Mouse (Mus musculus) heart, embryonic 11.5 days (tissue): ENCODE measurements around the gene Nfix. TPM values are rescaled to one million over a fixed set of nuclear protein-coding genes. Genes with fewer than 3 reads are reported as not detected.

Experiments used
- ATAC-seq: fragments of 200-750 bp; cut with Nextera tagmentation; replicated peaks from 2 replicates; pipeline ENCODE4 v1.8.0; 2017; ENCODE audit warnings: moderate library complexity; ENCODE audit not compliant: insufficient number of reproducible peaks, low FRiP score, low TSS enrichment
- H3K27ac ChIP-seq: fragments of 300-500 bp; sonication (generic); 2 replicates; pipeline ENCODE4 v1.5.1; 2014; ENCODE audit warnings: mild to moderate bottlenecking, low read depth, low read length
- H3K27me3 ChIP-seq: fragments of 300-500 bp; sonication (generic); 2 replicates; pipeline ENCODE4 v1.6.1; 2014; ENCODE audit warnings: mild to moderate bottlenecking, low read length, mixed read lengths; ENCODE audit not compliant: control insufficient read depth, insufficient read depth
- H3K36me3 ChIP-seq: fragments of 300-500 bp; sonication (generic); 2 replicates; pipeline ENCODE4 v1.6.1; 2014; ENCODE audit warnings: mild to moderate bottlenecking, low read length, moderate library complexity, mixed read lengths; ENCODE audit not compliant: control insufficient read depth, insufficient read depth
- H3K4me1 ChIP-seq: fragments of 300-500 bp; sonication (generic); 2 replicates; pipeline ENCODE4 v1.6.1; 2014; ENCODE audit warnings: low read length; ENCODE audit not compliant: control insufficient read depth, insufficient read depth
- H3K4me2 ChIP-seq: fragments of 300-500 bp; sonication (generic); 2 replicates; pipeline ENCODE4 v1.6.1; 2014; ENCODE audit warnings: mild to moderate bottlenecking, moderate library complexity
- H3K4me3 ChIP-seq: fragments of 300-500 bp; sonication (generic); 2 replicates; pipeline ENCODE4 v1.5.1; 2014; ENCODE audit warnings: low read depth, low read length
- H3K9ac ChIP-seq: fragments of 300-500 bp; sonication (generic); 2 replicates; pipeline ENCODE4 v1.6.1; 2014; ENCODE audit warnings: mild to moderate bottlenecking, low read depth, low read length, moderate library complexity
- H3K9me3 ChIP-seq: fragments of 300-500 bp; sonication (generic); replicated peaks from 2 replicates; pipeline ENCODE4 v1.6.1; 2016; ENCODE audit warnings: low read length; ENCODE audit not compliant: control insufficient read depth
- WGBS: fragments of 180-500 bp; shearing (Covaris S2); extraction: QIAGEN DNeasy Blood & Tissue Kit; methylation state at CpG from one replicate; pipeline ENCODE4 v1.1.7; 2014; ENCODE audit not compliant: insufficient replicate concordance; 5-methylcytosine and 5-hydroxymethylcytosine counted together
- polyA plus RNA-seq: library from polyadenylated mRNA; unstranded; fragments of >200 nt; fragmentation: Nextera tagmentation; extraction: Ambion mirVana; gene quantifications from 2 replicates; pipeline ENCODE4 v1.2.1, GENCODE M21; 2014

Gene Nfix
- polyA plus RNA-seq, 1 experiment from 2014 or later, result 7.6 TPM

DNA sequence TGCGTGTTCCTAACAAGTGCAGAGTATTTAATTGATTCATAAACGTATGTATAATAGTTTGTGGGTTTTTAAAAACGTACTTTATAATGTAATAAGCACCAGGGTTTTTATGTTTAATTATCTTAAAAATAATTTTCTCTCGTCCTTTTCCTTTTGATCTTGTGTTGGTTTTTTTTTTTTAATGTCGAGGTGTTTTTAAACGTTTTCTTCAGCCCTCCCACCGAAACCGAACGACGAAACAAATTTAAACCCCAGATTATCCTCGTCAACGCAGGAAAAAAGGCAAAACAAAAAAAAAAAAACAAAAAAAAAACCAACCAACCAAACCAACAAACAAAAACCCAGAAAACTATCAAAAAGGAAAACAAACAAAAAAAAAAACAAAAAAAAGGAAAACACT is 94.2 kb downstream of the Nfix start:
- peaks cover 70% of the 10 kb centered on the region for H3K27me3 ChIP-seq
- H3K4me1 ChIP-seq, result peaks cover 52% of the 10 kb centered on the region
- peak overlapping the region; percentile 91 for H3K27ac ChIP-seq
- H3K36me3 ChIP-seq, result no peaks in the 10 kb centered on the region
- H3K9me3 ChIP-seq, result no peaks in the 10 kb centered on the region
- peak overlapping the region; percentile 79 for H3K4me2 ChIP-seq
- peak overlapping the region; percentile 51 for H3K4me3 ChIP-seq
- 3% methylated on average over 12 of the region's 12 CpGs for WGBS
- H3K9ac ChIP-seq, result peak overlapping the region; percentile 74
- ATAC-seq, result no peak

DNA sequence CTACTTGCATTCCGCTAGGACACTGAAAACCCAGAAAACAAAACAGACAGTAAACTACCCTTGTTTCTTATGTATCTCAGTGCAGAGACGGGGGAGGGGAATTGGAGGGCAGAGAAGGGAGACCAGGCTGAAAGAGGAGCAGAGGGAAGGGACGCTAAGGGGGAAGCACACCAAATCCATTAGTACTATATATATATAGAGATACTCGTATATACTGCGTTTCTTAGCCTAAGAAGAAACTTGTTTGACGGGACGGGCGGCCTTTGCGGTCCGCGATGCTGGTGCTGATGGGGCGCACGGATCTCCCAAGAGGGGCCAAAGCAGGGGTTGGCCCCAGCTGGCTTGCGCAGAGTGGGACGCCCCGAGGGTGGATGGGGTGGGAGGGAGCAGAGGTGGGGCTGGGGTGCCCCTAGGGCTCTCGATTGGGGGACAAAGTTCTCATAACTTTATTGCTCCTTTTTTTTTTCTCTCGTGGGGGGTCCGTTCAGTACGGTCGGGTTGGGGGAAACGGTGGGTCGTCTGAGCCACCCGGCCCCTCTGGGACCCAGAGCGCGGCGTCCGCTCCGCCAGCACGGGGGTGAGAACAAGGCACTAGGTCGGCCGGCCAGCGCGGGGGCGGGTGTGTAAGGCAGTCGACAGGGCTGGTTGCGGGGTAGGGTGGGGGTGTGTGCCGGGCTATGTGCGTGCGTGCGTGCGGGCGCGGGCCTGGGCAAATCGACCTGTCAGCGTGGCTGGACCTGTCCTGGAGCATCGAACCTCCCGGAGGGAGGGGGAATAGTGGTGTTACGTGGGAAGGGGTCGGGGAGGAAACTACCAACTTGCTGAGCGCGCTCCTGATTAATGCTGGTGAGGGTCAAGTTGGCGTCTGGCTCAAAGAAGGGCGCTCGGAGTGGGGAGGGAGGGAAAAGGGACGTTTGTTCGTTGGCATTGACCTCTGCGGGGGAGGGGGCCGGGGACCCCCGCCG is 95.0 kb downstream of the Nfix start:
- Histone ChIP-seq H3K9ac (peak overlapping the region; percentile 74), H3K27me3 (peaks cover 66% of the 10 kb centered on the region), H3K27ac (peak overlapping the region; percentile 91), H3K4me2 (peak overlapping the region; percentile 79), H3K4me1 (peaks cover 56% of the 10 kb centered on the region), H3K4me3 (peak overlapping the region; percentile 51), H3K36me3 (no peaks in the 10 kb centered on the region), H3K9me3 (no peaks in the 10 kb centered on the region)
- 2% methylated on average over 59 of the region's 61 CpGs for WGBS
- no peak for ATAC-seq

DNA sequence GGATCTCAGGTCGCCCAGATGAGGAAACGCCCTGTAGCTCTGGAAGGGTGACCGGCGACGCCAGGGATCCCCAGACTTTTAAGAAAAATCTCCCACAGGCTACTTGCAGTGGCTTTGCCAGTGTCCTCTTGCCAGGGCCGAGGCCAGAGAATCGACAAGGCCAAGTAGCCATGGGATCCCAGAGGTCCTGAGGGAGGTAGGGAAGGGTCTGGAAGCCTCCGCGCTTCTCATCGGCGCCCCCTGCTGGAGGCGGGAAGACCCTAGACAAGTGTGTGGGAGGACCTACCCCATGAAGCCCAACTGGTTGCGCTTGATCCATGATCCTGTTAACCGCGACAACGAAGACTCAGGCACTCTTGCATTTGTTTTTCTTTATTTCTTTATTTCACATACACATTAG is 95.8 kb downstream of the Nfix start:
- 0 out of 2 replicates have a peak, but pooled peaks have one; percentile 24 for ATAC-seq
- no peaks in the 10 kb centered on the region for H3K9me3 ChIP-seq
- H3K4me3 ChIP-seq, result peak overlapping the region; percentile 51
- no peaks in the 10 kb centered on the region for H3K36me3 ChIP-seq
- peak overlapping the region; percentile 79 for H3K4me2 ChIP-seq
- peaks cover 66% of the 10 kb centered on the region for H3K27me3 ChIP-seq
- H3K9ac ChIP-seq, result peak overlapping the region; percentile 72
- H3K4me1 ChIP-seq, result peaks cover 57% of the 10 kb centered on the region
- 2% methylated on average over 16 of the region's 16 CpGs for WGBS
- H3K27ac ChIP-seq, result peak overlapping the region; percentile 91

DNA sequence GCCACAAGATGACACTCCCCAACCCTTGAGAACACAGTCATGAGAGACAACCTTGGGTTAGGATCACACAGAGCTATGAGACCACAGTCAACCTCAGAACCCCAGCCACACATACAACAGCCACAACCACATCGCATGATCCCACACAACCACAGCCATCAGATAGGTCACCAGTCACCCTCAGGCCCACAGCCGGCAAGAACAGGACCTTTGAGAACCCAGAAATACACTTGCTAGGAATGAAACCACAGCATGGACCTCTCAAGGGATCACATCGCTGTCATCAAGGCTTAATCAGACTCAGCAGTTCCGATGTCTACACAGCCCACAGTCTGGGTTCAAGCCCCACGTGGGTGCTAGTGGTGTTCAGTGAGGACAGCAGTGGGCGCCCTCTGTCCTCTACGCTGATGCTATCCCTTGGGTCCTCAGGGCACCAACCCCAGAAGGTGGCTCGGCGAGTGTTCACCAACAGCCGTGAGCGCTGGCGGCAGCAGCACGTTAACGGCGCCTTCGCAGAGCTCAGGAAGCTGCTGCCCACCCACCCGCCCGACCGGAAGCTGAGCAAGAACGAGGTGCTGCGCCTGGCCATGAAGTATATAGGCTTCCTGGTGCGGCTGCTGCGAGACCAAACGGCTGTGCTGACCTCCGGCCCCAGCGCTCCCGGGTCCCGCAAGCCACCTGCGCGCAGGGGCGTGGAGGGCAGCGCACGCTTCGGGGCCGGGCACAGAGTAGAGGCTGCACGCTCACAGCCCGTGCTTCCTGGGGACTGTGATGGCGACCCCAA is 96.5 kb downstream of the Nfix start:
- Histone ChIP-seq H3K27ac (peak overlapping the region; percentile 91), H3K4me3 (peak overlapping the region; percentile 51), H3K27me3 (peaks cover 61% of the 10 kb centered on the region), H3K4me2 (peak overlapping the region; percentile 79), H3K4me1 (peaks cover 51% of the 10 kb centered on the region), H3K9me3 (no peaks in the 10 kb centered on the region), H3K36me3 (no peaks in the 10 kb centered on the region), H3K9ac (peak overlapping the region; percentile 72)
- no peak for ATAC-seq
- WGBS, result 7% methylated on average over 38 of the region's 38 CpGs

DNA sequence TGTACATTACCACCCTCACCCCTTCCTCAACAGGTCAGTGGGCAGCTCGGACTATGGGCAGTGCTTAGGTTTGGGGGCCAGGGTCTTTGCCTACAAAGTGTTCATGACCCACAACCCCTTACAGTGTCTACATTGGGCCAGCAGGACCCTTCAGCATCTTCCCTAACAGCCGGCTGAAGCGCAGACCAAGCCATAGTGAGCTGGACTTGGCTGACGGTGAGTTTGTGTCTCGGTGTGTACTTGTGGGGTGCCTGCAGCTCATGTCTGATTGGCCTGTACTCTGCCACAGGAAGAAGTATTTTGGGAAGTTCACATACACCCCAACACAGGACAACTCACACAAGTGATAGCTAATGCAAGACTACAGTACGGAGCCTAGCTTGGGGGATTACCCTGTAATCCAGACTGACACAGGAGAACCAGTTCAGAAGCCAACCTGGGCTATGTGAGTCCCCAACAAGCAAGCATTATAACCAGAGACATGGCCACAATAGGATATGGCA is 97.1 kb downstream of the Nfix start:
- Histone ChIP-seq H3K27me3 (peaks cover 55% of the 10 kb centered on the region), H3K36me3 (peaks cover under 1% of the 10 kb centered on the region; the same call in 1 of the 2 replicates), H3K4me3 (peak overlapping the region; percentile 51), H3K27ac (peak overlapping the region; percentile 91), H3K9me3 (no peaks in the 10 kb centered on the region), H3K4me1 (peaks cover 48% of the 10 kb centered on the region), H3K9ac (peak overlapping the region; percentile 72), H3K4me2 (peak overlapping the region; percentile 79)
- WGBS, result 69% methylated on average over 6 of the region's 6 CpGs
- no peak for ATAC-seq

DNA sequence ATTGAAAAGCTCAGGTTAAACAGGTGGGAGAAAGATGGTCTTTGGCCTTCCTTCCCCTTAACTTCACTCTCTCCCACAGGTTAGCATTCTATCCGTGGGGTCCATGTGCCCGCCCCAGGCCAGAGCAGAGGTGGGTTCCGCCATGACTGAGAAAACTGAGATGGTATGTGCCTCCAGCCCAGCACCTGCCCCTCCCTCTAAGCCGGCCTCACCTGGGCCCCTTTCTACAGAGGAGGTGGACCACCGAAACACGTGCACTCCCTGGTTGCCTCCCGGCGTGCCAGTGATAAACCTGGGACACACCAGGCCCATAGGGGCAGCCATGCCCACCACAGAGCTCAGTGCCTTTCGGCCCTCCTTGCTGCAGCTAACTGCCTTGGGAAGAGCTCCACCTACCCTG is 97.6 kb downstream of the Nfix start:
- peaks cover 44% of the 10 kb centered on the region for H3K4me1 ChIP-seq
- H3K36me3 ChIP-seq, result peaks cover 5% of the 10 kb centered on the region; the same call in 1 of the 2 replicates
- H3K27ac ChIP-seq, result peak overlapping the region; percentile 91

DNA sequence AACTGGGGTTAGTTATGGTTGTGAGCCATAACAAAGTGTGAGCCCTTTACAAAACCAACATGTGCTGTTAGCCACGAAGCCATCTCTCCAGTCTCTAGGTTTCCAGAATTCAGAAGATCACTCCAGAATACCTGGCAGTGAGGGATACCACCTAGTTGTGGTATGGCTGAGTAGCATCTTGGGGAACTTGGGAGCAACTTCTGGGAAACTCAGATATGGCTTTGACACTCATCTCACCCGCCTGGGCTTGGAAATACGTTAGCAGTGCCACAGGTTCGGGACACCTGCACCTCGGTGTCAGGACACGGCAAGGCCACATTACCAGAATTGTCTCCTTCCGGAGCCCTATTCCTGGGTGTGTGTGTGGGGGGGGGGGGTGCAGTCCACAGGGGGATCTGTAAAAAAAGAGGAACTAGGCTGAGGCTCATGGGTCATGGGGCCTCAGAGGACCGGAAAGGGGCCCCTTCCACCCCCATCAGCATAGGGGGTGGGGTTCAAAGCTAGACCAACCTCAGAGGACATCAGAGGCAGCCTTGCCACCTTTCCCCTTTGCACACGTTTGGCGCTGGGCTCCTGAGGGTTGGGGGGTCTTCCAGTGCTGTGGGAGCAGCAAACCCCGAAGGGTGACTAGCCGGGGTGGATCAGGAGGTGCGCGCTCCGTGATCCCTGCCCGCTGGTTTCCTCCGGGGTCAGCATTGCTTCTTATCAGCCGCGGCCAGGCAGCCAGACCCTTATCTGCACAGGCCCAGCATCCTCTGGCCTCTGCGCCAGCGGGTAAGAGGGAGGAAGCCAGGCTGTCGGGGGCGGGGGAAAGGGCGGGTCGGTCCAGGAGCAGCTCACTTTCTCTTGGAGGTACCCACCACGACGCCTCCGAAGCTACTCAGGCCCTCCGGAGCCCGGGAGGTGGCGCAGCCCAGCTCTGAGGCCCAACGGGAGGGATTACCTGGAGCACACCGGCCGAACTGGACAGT is 98.9 kb downstream of the Nfix start, which contains the start of gene Lyl1:
Gene Lyl1, plus strand, starts transcription at position 517 of the 971 bp plus-strand sequence.
- Histone ChIP-seq H3K27me3 (peaks cover 38% of the 10 kb centered on the region), H3K4me2 (peak within 1 kb of the TSS; percentile 79), H3K36me3 (peaks cover 18% of the 10 kb centered on the region), H3K9ac (peak within 1 kb of the TSS; percentile 72), H3K4me3 (peak within 1 kb of the TSS; percentile 51), H3K9me3 (no peaks in the 10 kb centered on the region), H3K4me1 (peaks cover 32% of the 10 kb centered on the region), H3K27ac (peak within 1 kb of the TSS; percentile 91)
- WGBS, result 4% methylated on average over 34 of the region's 34 CpGs
- ATAC-seq, result peak; percentile 86

More for the DNA sequence above, 97.6 kb downstream of the Nfix start:
- 69% methylated on average over 9 of the region's 9 CpGs for WGBS
- Histone ChIP-seq H3K27me3 (peaks cover 50% of the 10 kb centered on the region), H3K9me3 (no peaks in the 10 kb centered on the region), H3K4me2 (peak overlapping the region; percentile 79), H3K9ac (peak overlapping the region; percentile 72), H3K4me3 (peak overlapping the region; percentile 51)
- no peak for ATAC-seq
